Mouse (Mus musculus): Measurements from ENCODE around the gene Saal1. TPM values are rescaled to one million over a fixed set of nuclear protein-coding genes. Genes with fewer than 3 reads are reported as not detected.
"Not testable (repeated sequence)": the region's sequence is repeated elsewhere in the genome, so short reads cannot be mapped to it uniquely, and the experiment has no call there.

The Saal1 gene
- polyA plus RNA-seq, 1 experiment from 2014 or later, result 25.6 TPM

- Histone ChIP-seq H3K4me1 (ENCODE audit: control insufficient read depth, insufficient read depth, low read length) (0 out of 2 replicates have a peak, but pooled peaks cover 5% of the 10 kb centered on the region), H3K4me2 (ENCODE audit: low read depth, low read length) (no peak overlapping the region), H3K9ac (ENCODE audit: low read length) (no peak overlapping the region), H3K27me3 (ENCODE audit: control insufficient read depth, insufficient read depth, low read length) (no peaks in the 10 kb centered on the region), H3K36me3 (ENCODE audit: control insufficient read depth, insufficient read depth, low read length) (no peaks in the 10 kb centered on the region), H3K9me3 (replicated peaks; ENCODE audit: control insufficient read depth, low read length) (no peaks in the 10 kb centered on the region), H3K27ac (ENCODE audit: low read length) (no peak overlapping the region), H3K4me3 (replicated peaks; ENCODE audit: low read length) (no peak overlapping the region)
- ATAC-seq (ENCODE audit: insufficient read depth, low FRiP score), result no peak
- WGBS, result 48% methylated on average over 5 of the region's 5 CpGs
These were observed 33.6 kb downstream of the Saal1 start for GRCm38 (mm10) chr7:46676808-46677360.

- Histone ChIP-seq H3K4me2 (ENCODE audit: low read depth, low read length) (no peak overlapping the region), H3K4me1 (ENCODE audit: control insufficient read depth, insufficient read depth, low read length) (0 out of 2 replicates have a peak, but pooled peaks cover 5% of the 10 kb centered on the region), H3K9ac (ENCODE audit: low read length) (no peak overlapping the region), H3K4me3 (replicated peaks; ENCODE audit: low read length) (no peak overlapping the region), H3K36me3 (ENCODE audit: control insufficient read depth, insufficient read depth, low read length) (no peaks in the 10 kb centered on the region), H3K27ac (ENCODE audit: low read length) (no peak overlapping the region), H3K9me3 (replicated peaks; ENCODE audit: control insufficient read depth, low read length) (no peaks in the 10 kb centered on the region), H3K27me3 (ENCODE audit: control insufficient read depth, insufficient read depth, low read length) (no peaks in the 10 kb centered on the region)
- no peak for ATAC-seq (ENCODE audit: insufficient read depth, low FRiP score)
- WGBS, result 77% methylated on average over 8 of the region's 8 CpGs
These were observed 34.6 kb downstream of the Saal1 start for GRCm38 (mm10) chr7:46675886-46676285.

- Histone ChIP-seq H3K4me2 (ENCODE audit: low read depth, low read length) (no peak overlapping the region), H3K9ac (ENCODE audit: low read length) (no peak overlapping the region), H3K4me3 (replicated peaks; ENCODE audit: low read length) (no peak overlapping the region), H3K36me3 (ENCODE audit: control insufficient read depth, insufficient read depth, low read length) (no peaks in the 10 kb centered on the region), H3K27me3 (ENCODE audit: control insufficient read depth, insufficient read depth, low read length) (no peaks in the 10 kb centered on the region), H3K27ac (ENCODE audit: low read length) (no peak overlapping the region), H3K4me1 (ENCODE audit: control insufficient read depth, insufficient read depth, low read length) (0 out of 2 replicates have a peak, but pooled peaks cover 5% of the 10 kb centered on the region), H3K9me3 (replicated peaks; ENCODE audit: control insufficient read depth, low read length) (no peaks in the 10 kb centered on the region)
- ATAC-seq (ENCODE audit: insufficient read depth, low FRiP score), result no peak
- WGBS, result 89% methylated on average over 7 of the region's 7 CpGs
These were observed 35.4 kb downstream of the Saal1 start for GRCm38 (mm10) chr7:46675061-46675460.

- H3K9ac ChIP-seq (ENCODE audit: low read length), result no peak within 1 kb of the TSS
- no peaks in the 10 kb centered on the region for H3K9me3 ChIP-seq (replicated peaks; ENCODE audit: control insufficient read depth, low read length)
- no peak within 1 kb of the TSS for H3K4me3 ChIP-seq (replicated peaks; ENCODE audit: low read length)
- 0 out of 2 replicates have a peak, but pooled peaks cover 5% of the 10 kb centered on the region for H3K4me1 ChIP-seq (ENCODE audit: control insufficient read depth, insufficient read depth, low read length)
- H3K27ac ChIP-seq (ENCODE audit: low read length), result no peak within 1 kb of the TSS
- WGBS, result 37% methylated on average over 10 of the region's 10 CpGs
- H3K27me3 ChIP-seq (ENCODE audit: control insufficient read depth, insufficient read depth, low read length), result no peaks in the 10 kb centered on the region
- no peaks in the 10 kb centered on the region for H3K36me3 ChIP-seq (ENCODE audit: control insufficient read depth, insufficient read depth, low read length)
- ATAC-seq (ENCODE audit: insufficient read depth, low FRiP score), result no peak
- no peak within 1 kb of the TSS for H3K4me2 ChIP-seq (ENCODE audit: low read depth, low read length)
These were observed 38.3 kb downstream of the Saal1 start, which contains the start of gene Tph1 for GRCm38 (mm10) chr7:46672160-46672672. Gene Tph1, minus strand, starts transcription at chr7:46672537.

- H3K4me2 ChIP-seq (ENCODE audit: low read depth, low read length), result peak overlapping the region; percentile 34
- no peaks in the 10 kb centered on the region for H3K36me3 ChIP-seq (ENCODE audit: control insufficient read depth, insufficient read depth, low read length)
- H3K27ac ChIP-seq (ENCODE audit: low read length), result no peak overlapping the region
- ATAC-seq (ENCODE audit: insufficient read depth, low FRiP score), result peak; percentile 17; the same call in 1 of the 2 replicates
- H3K9ac ChIP-seq (ENCODE audit: low read length), result no peak overlapping the region
- 1% methylated on average over 21 of the region's 21 CpGs for WGBS
- no peaks in the 10 kb centered on the region for H3K4me1 ChIP-seq (ENCODE audit: control insufficient read depth, insufficient read depth, low read length)
- H3K27me3 ChIP-seq (ENCODE audit: control insufficient read depth, insufficient read depth, low read length), result peaks cover 5% of the 10 kb centered on the region; the same call in 1 of the 2 replicates
- no peaks in the 10 kb centered on the region for H3K9me3 ChIP-seq (replicated peaks; ENCODE audit: control insufficient read depth, low read length)
- no peak overlapping the region for H3K4me3 ChIP-seq (replicated peaks; ENCODE audit: low read length)
These were observed 43.2 kb downstream of the Saal1 start for GRCm38 (mm10) chr7:46667256-46667655.

- H3K9me3 ChIP-seq (replicated peaks; ENCODE audit: control insufficient read depth, low read length), result no peaks in the 10 kb centered on the region
- no peak overlapping the region for H3K4me2 ChIP-seq (ENCODE audit: low read depth, low read length)
- H3K36me3 ChIP-seq (ENCODE audit: control insufficient read depth, insufficient read depth, low read length), result no peaks in the 10 kb centered on the region
- no peak overlapping the region for H3K9ac ChIP-seq (ENCODE audit: low read length)
- ATAC-seq (ENCODE audit: insufficient read depth, low FRiP score), result no peak
- H3K27me3 ChIP-seq (ENCODE audit: control insufficient read depth, insufficient read depth, low read length), result peaks cover 5% of the 10 kb centered on the region; the same call in 1 of the 2 replicates
- no peak overlapping the region for H3K4me3 ChIP-seq (replicated peaks; ENCODE audit: low read length)
- no peaks in the 10 kb centered on the region for H3K4me1 ChIP-seq (ENCODE audit: control insufficient read depth, insufficient read depth, low read length)
- 35% methylated on average over 9 of the region's 9 CpGs for WGBS
- H3K27ac ChIP-seq (ENCODE audit: low read length), result no peak overlapping the region
These were observed 45.2 kb downstream of the Saal1 start for GRCm38 (mm10) chr7:46665236-46665635.

- no peak for ATAC-seq (ENCODE audit: insufficient read depth, low FRiP score)
- no peaks in the 10 kb centered on the region for H3K4me1 ChIP-seq (ENCODE audit: control insufficient read depth, insufficient read depth, low read length)
- H3K9me3 ChIP-seq (replicated peaks; ENCODE audit: control insufficient read depth, low read length), result no peaks in the 10 kb centered on the region
- 53% methylated on average over 18 of the region's 18 CpGs for whole genome bisulfite sequencing
- H3K9ac ChIP-seq (ENCODE audit: low read length), result no peak overlapping the region
- H3K27me3 ChIP-seq (ENCODE audit: control insufficient read depth, insufficient read depth, low read length), result peaks cover 3% of the 10 kb centered on the region; the same call in 1 of the 2 replicates
- H3K4me2 ChIP-seq (ENCODE audit: low read depth, low read length), result no peak overlapping the region
- H3K4me3 ChIP-seq (replicated peaks; ENCODE audit: low read length), result no peak overlapping the region
- H3K27ac ChIP-seq (ENCODE audit: low read length), result no peak overlapping the region
- H3K36me3 ChIP-seq (ENCODE audit: control insufficient read depth, insufficient read depth, low read length), result no peaks in the 10 kb centered on the region
These were observed 48.8 kb downstream of the Saal1 start for GRCm38 (mm10) chr7:46661591-46662090.

GRCm38 (mm10) chr7:46652279-46652678, 58.2 kb downstream of the Saal1 start:
- no peak overlapping the region for H3K27ac ChIP-seq (ENCODE audit: low read length)
- no peaks in the 10 kb centered on the region for H3K36me3 ChIP-seq (ENCODE audit: control insufficient read depth, insufficient read depth, low read length)
- H3K4me1 ChIP-seq (ENCODE audit: control insufficient read depth, insufficient read depth, low read length), result no peaks in the 10 kb centered on the region
- no peak overlapping the region for H3K9ac ChIP-seq (ENCODE audit: low read length)
- H3K4me3 ChIP-seq (replicated peaks; ENCODE audit: low read length), result no peak overlapping the region
- WGBS, result 54% methylated on average over 2 of the region's 2 CpGs
- no peak overlapping the region for H3K4me2 ChIP-seq (ENCODE audit: low read depth, low read length)
- ATAC-seq (ENCODE audit: insufficient read depth, low FRiP score), result no peak
- no peaks in the 10 kb centered on the region for H3K27me3 ChIP-seq (ENCODE audit: control insufficient read depth, insufficient read depth, low read length)
- H3K9me3 ChIP-seq (replicated peaks; ENCODE audit: control insufficient read depth, low read length), result no peaks in the 10 kb centered on the region

GRCm38 (mm10) chr7:46650231-46650630, 60.2 kb downstream of the Saal1 start:
- not testable (repeated sequence) for H3K9me3 ChIP-seq (replicated peaks; ENCODE audit: control insufficient read depth, low read length); ATAC-seq (ENCODE audit: insufficient read depth, low FRiP score); H3K4me2 ChIP-seq (ENCODE audit: low read depth, low read length); H3K27me3 ChIP-seq (ENCODE audit: control insufficient read depth, insufficient read depth, low read length); H3K4me1 ChIP-seq (ENCODE audit: control insufficient read depth, insufficient read depth, low read length); H3K27ac ChIP-seq (ENCODE audit: low read length); H3K9ac ChIP-seq (ENCODE audit: low read length); H3K36me3 ChIP-seq (ENCODE audit: control insufficient read depth, insufficient read depth, low read length); H3K4me3 ChIP-seq (replicated peaks; ENCODE audit: low read length)
- WGBS, result 44% methylated on average over 5 of the region's 5 CpGs

Data from stomach, embryonic 16.5 days (tissue).